ENCODE assay signal across 19 mouse cellular contexts in the genomic region with DNA sequence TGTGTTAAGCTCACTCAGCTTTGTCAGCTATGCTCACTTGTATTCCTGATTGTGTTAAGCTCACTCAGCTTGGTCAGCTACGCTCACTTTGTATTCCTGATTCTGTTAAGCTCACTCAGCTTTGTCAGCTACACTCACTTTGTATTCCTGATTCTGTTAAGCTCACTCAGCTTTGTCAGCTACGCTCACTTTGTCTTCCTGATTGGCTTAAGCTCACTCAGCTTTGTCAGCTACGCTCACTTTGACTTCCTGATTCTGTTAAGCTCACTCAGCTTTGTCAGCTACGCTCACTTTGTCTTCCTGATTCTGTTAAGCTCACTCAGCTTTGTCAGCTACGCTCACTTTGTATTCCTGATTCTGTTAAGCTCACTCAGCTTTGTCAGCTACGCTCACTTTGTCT. TPM values are rescaled to one million over a fixed set of nuclear protein-coding genes. Genes with fewer than 3 reads are reported as not detected.
DNase-seq lines count a peak whose midpoint lies in the region; ATAC-seq and TF ChIP-seq lines count a peak whose summit lies in the region.
"Not testable (repeated sequence)": the region's sequence is repeated elsewhere in the genome, so short reads cannot be mapped to it uniquely, and the experiment has no call there.
"Had no signal": no experiment of that assay in that cellular context is flagged by ENCODE, and none has a peak within 500 bp of the region (broad histone marks: within the 10 kb centered on the region; RNA-seq: fewer than 3 reads in every experiment).

No protein-coding gene starts in this region.

- H3K27ac ChIP-seq in bone marrow macrophage, adult 2 months (ENCODE audit: insufficient read depth, low read depth, low read length) = peak overlapping the region; percentile 66
- H3K27ac ChIP-seq in liver, postnatal 0 days (ENCODE audit: low read depth) = not testable (repeated sequence)

- H3K9me3 ChIP-seq in liver, postnatal 0 days (ENCODE audit: low read length) = not testable (repeated sequence)

- DNase-seq in 416B (ENCODE audit: low read depth) = peak; percentile 80
- DNase-seq in liver, postnatal 0 days = not testable (repeated sequence)
- peak; percentile 35 for DNase-seq in naive thymus-derived CD4-positive, alpha-beta T cell, adult 2 months (ENCODE audit: low read depth)
- peak; percentile 22 for DNase-seq in thymus, postnatal 0 days (ENCODE audit: low spot score)

- H3K4me1 ChIP-seq in bone marrow macrophage, adult 2 months (ENCODE audit: control insufficient read depth, insufficient read depth, low read length); liver, postnatal 0 days (ENCODE audit: insufficient read depth): not testable (repeated sequence)

- H3K36me3 ChIP-seq in liver, postnatal 0 days (replicated peaks; ENCODE audit: insufficient read depth, low read length) = not testable (repeated sequence)

- not testable (repeated sequence) for H3K9ac ChIP-seq in liver, postnatal 0 days (replicated peaks)

- 0 out of 2 replicates have a peak overlapping the region, but pooled peaks have one; percentile 18 for H3K4me2 ChIP-seq in liver, postnatal 0 days (ENCODE audit: low read depth, low read length)

- not testable (repeated sequence) for ATAC-seq in liver, postnatal 0 days

- not testable (repeated sequence) for TF ChIP-seq EP300 in liver, postnatal 0 days (IDR thresholded peaks at IDR 0.05; ENCODE audit: low read depth)

- H3K4me3 ChIP-seq in bone marrow macrophage, adult 2 months (ENCODE audit: insufficient read depth, low read length); liver, postnatal 0 days (ENCODE audit: low read depth, low read length): not testable (repeated sequence)

- WGBS in liver, postnatal 0 days (ENCODE audit: insufficient replicate concordance) = 27% methylated on average over 6 of the region's 6 CpGs

- TF ChIP-seq CTCF in bone marrow macrophage, adult 2 months (IDR thresholded peaks at IDR 0.05; ENCODE audit: low read depth, low read length); liver, postnatal 0 days (IDR thresholded peaks at IDR 0.05; ENCODE audit: low read depth): not testable (repeated sequence)

- not testable (repeated sequence) for TF ChIP-seq POLR2A in bone marrow macrophage, adult 2 months (IDR thresholded peaks at IDR 0.05; ENCODE audit: borderline replicate concordance, low read depth, low read length)

- not testable (repeated sequence) for H3K27me3 ChIP-seq in liver, postnatal 0 days (ENCODE audit: insufficient read depth, low read length)

RNA-seq across cellular contexts. Expression of a gene that starts 5.1 kb away (rescaled TPM):
- polyA plus RNA-seq in bone marrow macrophage, adult 2 months (2012; ENCODE audit: insufficient read depth, insufficient read length, missing spikeins) = not detected in 2 replicates
- not detected in 2 replicates for polyA plus RNA-seq in liver, postnatal 0 days (2015; fragmentation: Nextera tagmentation; extraction: Ambion mirVana)
- polyA plus RNA-seq in thymus, postnatal 0 days (2015; fragmentation: Nextera tagmentation; extraction: Ambion mirVana) = not detected in 2 replicates
- polyA plus RNA-seq: activated CD4-positive, CD25-positive, alpha-beta regulatory T cell, adult 4 months; brain, embryonic 14.5 days; C2C12; CD4-positive, CD25-positive, alpha-beta regulatory T cell, adult 4 months; embryonic facial prominence, embryonic 11.5 days; embryonic facial prominence, embryonic 13.5 days; embryonic facial prominence, embryonic 15.5 days; erythroblast, embryonic 14.5 days; forebrain, embryonic 10.5 days; forebrain, embryonic 12.5 days; forebrain, embryonic 14.5 days; forebrain, embryonic 16.5 days; G1E; Patski had no signal

RNA-seq across cellular contexts. Expression of a gene that starts 9.2 kb away (rescaled TPM):
- not detected in 2 replicates for polyA plus RNA-seq in bone marrow macrophage, adult 2 months (2012; ENCODE audit: insufficient read depth, insufficient read length, missing spikeins)
- 0.04 TPM in 1 of 2 replicates, not detected in the other for polyA plus RNA-seq in liver, postnatal 0 days (2015; fragmentation: Nextera tagmentation; extraction: Ambion mirVana)
- not detected in 2 replicates for polyA plus RNA-seq in thymus, postnatal 0 days (2015; fragmentation: Nextera tagmentation; extraction: Ambion mirVana)
- polyA plus RNA-seq: activated CD4-positive, CD25-positive, alpha-beta regulatory T cell, adult 4 months; brain, embryonic 14.5 days; C2C12; CD4-positive, CD25-positive, alpha-beta regulatory T cell, adult 4 months; embryonic facial prominence, embryonic 11.5 days; embryonic facial prominence, embryonic 13.5 days; erythroblast, embryonic 14.5 days; forebrain, embryonic 10.5 days; forebrain, embryonic 12.5 days; forebrain, embryonic 14.5 days; forebrain, embryonic 16.5 days; G1E; Patski had no signal

RNA-seq across cellular contexts. Expression of a gene that starts 17.3 kb away (rescaled TPM):
- not detected in 2 replicates for polyA plus RNA-seq in bone marrow macrophage, adult 2 months (2012; ENCODE audit: insufficient read depth, insufficient read length, missing spikeins)
- not detected in 2 replicates for polyA plus RNA-seq in liver, postnatal 0 days (2015; fragmentation: Nextera tagmentation; extraction: Ambion mirVana)
- polyA plus RNA-seq in thymus, postnatal 0 days (2015; fragmentation: Nextera tagmentation; extraction: Ambion mirVana) = not detected in 2 replicates
- polyA plus RNA-seq: activated CD4-positive, CD25-positive, alpha-beta regulatory T cell, adult 4 months; brain, embryonic 14.5 days; C2C12; CD4-positive, CD25-positive, alpha-beta regulatory T cell, adult 4 months; embryonic facial prominence, embryonic 11.5 days; embryonic facial prominence, embryonic 13.5 days; erythroblast, embryonic 14.5 days; forebrain, embryonic 10.5 days; forebrain, embryonic 12.5 days; forebrain, embryonic 14.5 days; forebrain, embryonic 16.5 days; G1E; Patski had no signal

RNA-seq across cellular contexts. Expression of a gene that starts 17.5 kb away (rescaled TPM):
- polyA plus RNA-seq in bone marrow macrophage, adult 2 months (2012; ENCODE audit: insufficient read depth, insufficient read length, missing spikeins) = not detected in 2 replicates
- polyA plus RNA-seq in liver, postnatal 0 days (2015; fragmentation: Nextera tagmentation; extraction: Ambion mirVana) = 0.07 and 0.09 TPM in 2 replicates
- polyA plus RNA-seq in thymus, postnatal 0 days (2015; fragmentation: Nextera tagmentation; extraction: Ambion mirVana) = not detected in 2 replicates
- polyA plus RNA-seq: activated CD4-positive, CD25-positive, alpha-beta regulatory T cell, adult 4 months; brain, embryonic 14.5 days; C2C12; CD4-positive, CD25-positive, alpha-beta regulatory T cell, adult 4 months; embryonic facial prominence, embryonic 11.5 days; embryonic facial prominence, embryonic 13.5 days; erythroblast, embryonic 14.5 days; forebrain, embryonic 10.5 days; forebrain, embryonic 12.5 days; forebrain, embryonic 14.5 days; forebrain, embryonic 16.5 days; G1E; Patski had no signal

RNA-seq across cellular contexts. Expression of a gene that starts 29.4 kb away (rescaled TPM):
- not detected in 2 replicates for polyA plus RNA-seq in bone marrow macrophage, adult 2 months (2012; ENCODE audit: insufficient read depth, insufficient read length, missing spikeins)
- polyA plus RNA-seq in liver, postnatal 0 days (2015; fragmentation: Nextera tagmentation; extraction: Ambion mirVana) = 0.02 TPM in 1 of 2 replicates, not detected in the other
- polyA plus RNA-seq in thymus, postnatal 0 days (2015; fragmentation: Nextera tagmentation; extraction: Ambion mirVana) = not detected in 2 replicates
- polyA plus RNA-seq: activated CD4-positive, CD25-positive, alpha-beta regulatory T cell, adult 4 months; brain, embryonic 14.5 days; C2C12; CD4-positive, CD25-positive, alpha-beta regulatory T cell, adult 4 months; embryonic facial prominence, embryonic 11.5 days; embryonic facial prominence, embryonic 13.5 days; embryonic facial prominence, embryonic 15.5 days; erythroblast, embryonic 14.5 days; forebrain, embryonic 10.5 days; forebrain, embryonic 12.5 days; forebrain, embryonic 14.5 days; forebrain, embryonic 16.5 days; Patski had no signal
